Mouse (Mus musculus) heart, postnatal 0 days (tissue): ENCODE data around the gene Slc7a6.

Experiments
- CTCF ChIP-seq: IDR thresholded peaks from 2 replicates; pipeline ENCODE4 v1.5.1; 2016; ENCODE audit warnings: antibody characterized with exemption, control low read depth, low read depth
- EP300 ChIP-seq: IDR thresholded peaks from 2 replicates; pipeline ENCODE4 v1.6.1; 2016; ENCODE audit warnings: antibody characterized with exemption, low read depth

GRCm38 (mm10) chr8:106145331-106145730, 23.3 kb upstream of the Slc7a6 start:
- TF ChIP-seq EP300 (no peak), CTCF (no peak)
